Mouse (Mus musculus) adrenal gland, adult 8-10 months (tissue): ENCODE measurements around the gene Bmper. TPM values are rescaled to one million over a fixed set of nuclear protein-coding genes. Genes with fewer than 3 reads are reported as not detected.

Source experiments
- DNase-seq: peaks from one replicate; pipeline ENCODE4 v3.0.0; 2022
- total RNA-seq, 4 experiments: library from RNA; stranded (reverse); gene quantifications; 2 replicates each; pipeline ENCODE4 v1.2.4; 2022

Bmper gene
- total RNA-seq, 4 experiments from 2014 or later: 0.66 to 1.1 (median 0.75) TPM

- DNase-seq: no peak
These were observed 13.9 kb downstream of the Bmper start for GRCm38 (mm10) chr9:23236635-23237279.

DNA sequence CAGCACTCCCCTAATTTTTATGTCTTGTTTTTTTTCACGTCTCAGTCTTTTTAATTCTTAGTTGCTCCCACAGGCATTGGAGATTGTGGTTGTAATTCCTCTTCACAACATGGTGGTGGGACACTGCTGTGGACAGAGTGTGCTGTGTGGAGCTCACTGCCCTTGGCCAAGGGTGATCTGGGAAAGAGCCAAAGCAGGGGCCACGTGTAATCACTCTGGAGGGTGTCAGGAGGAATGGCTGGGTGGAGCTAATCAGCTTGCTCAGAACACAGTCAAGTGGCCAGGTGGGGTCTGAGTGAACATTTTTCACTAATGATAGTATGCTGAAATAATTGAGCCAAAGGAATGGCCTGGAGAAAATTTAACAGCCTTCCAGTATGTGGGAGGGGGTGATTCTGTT is 16.1 kb downstream of the Bmper start:
- no peak for DNase-seq

DNA sequence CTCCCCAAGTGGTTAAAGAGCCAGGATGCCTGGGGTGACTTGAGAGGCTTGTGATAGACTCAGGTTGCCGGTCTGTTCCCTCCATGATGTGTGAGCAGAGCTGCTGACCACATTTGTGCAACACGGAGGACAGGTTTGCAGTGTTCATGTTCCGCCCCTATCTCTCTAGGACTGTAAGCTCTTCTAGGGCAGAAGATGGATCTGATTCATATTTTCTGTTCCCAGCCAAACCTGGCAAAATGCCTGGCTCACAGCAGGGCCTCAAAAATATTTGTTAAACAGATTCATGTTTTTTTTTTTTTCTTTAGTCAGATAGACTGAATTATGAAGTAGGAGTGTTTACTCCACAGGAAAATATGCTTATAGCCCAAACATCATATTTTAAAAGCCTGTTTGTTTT is 20.0 kb downstream of the Bmper start:
- no peak for DNase-seq

- DNase-seq: no peak
These were observed 21.0 kb downstream of the Bmper start for GRCm38 (mm10) chr9:23243869-23244268.

GRCm38 (mm10) chr9:23246389-23246788 is 23.5 kb downstream of the Bmper start:
- no peak for DNase-seq

DNA sequence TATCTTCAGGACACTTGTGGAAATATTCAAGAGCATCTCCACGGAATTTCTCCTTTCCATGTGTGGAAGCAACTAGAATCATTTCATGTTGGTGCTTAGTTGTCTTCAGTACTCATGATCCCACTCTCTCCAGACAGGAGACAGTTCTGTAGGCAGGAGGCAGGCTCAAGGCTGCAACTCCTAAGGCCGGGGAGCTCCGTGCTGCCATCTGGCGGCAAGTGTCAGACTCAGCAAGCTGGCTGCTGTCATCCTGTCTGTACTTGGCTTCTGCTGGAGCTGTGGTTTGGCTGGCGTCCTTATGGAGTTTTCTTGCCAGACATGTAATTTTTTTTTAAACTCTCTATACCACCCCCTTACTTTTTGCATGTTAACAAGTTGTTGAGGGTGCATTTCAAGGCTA is 27.1 kb downstream of the Bmper start:
- DNase-seq: peak; percentile 67

DNA sequence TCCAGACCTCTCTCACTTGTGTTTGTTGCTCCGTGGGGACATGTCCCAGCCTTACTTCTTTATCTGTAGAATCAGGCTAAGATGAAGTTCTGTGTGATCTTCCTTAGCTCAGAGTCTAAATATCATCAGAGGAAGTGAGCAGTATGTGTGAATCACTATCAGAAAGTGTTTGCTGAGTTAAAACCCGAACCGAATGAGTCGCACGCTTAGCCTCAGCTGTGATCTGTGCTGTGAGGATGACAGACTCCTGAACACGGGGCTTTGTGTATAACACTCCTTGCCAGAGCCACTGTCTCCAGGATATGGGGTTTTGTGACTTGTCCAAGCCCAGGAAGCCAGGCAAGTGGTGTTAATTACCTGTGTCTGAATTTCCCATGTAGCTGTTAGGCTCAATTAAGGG is 28.1 kb downstream of the Bmper start:
- no peak for DNase-seq

- no peak for DNase-seq
These were observed 30.7 kb downstream of the Bmper start for GRCm38 (mm10) chr9:23253624-23254023.

GRCm38 (mm10) chr9:23254237-23255214 is 31.6 kb downstream of the Bmper start:
- no peak for DNase-seq

- DNase-seq: no peak
These were observed 33.0 kb downstream of the Bmper start for GRCm38 (mm10) chr9:23255841-23256240.

DNA sequence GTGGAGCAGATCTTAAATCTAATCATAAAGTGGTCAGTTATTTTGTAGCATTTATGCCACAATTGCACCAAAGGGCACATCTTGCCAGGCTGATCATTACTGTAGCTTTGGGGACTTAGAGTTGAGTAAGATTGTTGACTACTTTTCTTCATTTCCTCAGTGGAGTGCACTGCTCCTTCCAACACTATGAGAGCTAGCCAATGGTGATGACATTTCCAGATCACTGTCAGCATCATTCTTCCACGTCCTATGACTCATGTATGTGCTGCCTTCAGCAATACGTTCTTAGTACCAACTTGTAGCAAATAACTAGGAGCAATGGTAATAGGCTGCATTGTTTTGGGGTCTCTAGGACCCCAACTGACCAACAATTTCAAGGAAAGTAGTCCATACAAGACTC is 33.7 kb downstream of the Bmper start:
- no peak for DNase-seq

DNA sequence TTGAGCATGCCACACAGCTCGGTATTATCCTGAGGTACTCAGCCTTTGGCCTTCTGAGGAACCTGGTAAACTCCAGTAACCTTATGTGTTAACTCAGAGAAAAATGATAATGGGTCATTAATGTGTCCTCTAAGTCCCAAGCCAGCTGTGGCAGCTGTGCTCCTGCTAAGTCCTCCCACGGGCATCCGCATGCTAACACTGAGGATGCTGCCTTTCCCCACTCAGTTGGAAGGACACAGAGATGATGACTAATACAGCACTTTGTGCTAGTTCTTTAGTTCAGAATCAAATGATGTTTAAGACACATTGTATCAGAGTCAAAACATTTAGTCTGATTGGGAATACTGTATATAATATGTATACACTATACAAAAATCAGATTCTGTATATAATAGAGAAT is 39.0 kb downstream of the Bmper start:
- no peak for DNase-seq

GRCm38 (mm10) chr9:23262851-23263250 is 40.0 kb downstream of the Bmper start:
- DNase-seq: no peak

GRCm38 (mm10) chr9:23264471-23264870 is 41.6 kb downstream of the Bmper start:
- no peak for DNase-seq

DNA sequence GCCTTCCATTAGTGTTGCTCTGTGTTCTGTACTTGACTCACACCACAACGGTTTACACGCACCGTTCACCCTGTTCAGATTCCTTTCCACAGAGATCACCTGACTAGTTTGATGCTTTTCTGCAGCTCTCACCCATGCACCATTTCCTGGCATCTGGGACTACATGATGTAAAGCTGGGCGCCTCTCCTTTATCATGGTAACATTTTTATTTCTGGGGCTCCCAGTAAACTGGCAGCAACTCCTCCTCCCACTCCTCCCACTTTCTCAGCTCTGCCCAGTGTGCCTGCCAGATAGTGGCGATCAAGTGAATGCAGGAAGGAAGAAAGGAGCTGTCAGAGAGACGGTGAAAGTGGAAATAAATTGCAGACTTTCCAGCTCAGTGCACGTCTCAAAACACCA is 45.7 kb downstream of the Bmper start:
- DNase-seq: no peak

GRCm38 (mm10) chr9:23269087-23269486 is 46.2 kb downstream of the Bmper start:
- DNase-seq: no peak

GRCm38 (mm10) chr9:23276244-23276643 is 53.4 kb downstream of the Bmper start:
- no peak for DNase-seq

DNA sequence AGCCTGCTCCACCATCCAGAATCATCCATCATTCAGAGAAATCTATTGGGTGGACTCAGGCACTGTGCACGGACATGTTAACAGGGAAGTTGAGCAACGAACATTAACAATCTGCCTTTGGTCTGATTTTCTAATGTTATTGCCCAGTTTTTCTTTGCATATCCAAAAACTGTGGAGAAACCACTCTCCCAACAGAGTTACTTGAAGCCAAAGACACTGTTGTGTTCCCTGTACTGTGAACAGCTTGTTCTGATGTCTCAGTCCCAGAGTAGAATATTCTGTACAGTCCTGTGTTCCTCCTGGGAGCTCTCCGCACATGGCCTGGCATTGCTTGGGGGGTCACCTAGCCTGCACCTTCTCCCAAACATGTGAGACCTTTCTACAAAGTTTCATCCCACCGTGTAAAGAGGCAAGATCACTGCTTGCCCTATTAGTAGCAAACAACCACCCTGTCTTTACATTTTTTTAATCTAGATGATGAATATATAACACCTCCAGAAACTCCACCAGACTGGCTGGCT is 62.1 kb downstream of the Bmper start:
- DNase-seq: no peak

DNA sequence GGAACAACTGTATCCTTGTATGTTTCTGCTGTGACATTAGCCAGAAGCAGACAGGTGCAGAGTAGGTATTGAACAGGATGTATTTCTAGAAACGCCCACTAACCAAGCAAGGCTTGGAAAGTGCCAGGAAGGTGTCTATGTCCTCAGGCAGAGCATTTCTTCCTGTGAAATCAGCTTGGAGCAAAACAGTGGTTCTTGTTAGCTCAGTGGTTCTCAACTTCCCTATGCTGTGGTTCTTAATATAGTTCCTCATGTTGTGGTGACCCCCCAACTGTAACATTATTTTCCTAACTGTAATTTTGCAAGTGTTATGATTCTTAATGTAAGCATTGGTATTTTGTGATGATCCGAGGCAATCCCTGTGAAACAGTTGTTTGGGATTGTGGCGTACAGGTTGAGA is 70.7 kb downstream of the Bmper start:
- no peak for DNase-seq

- no peak for DNase-seq
These were observed 72.7 kb downstream of the Bmper start for GRCm38 (mm10) chr9:23295569-23295968.

- DNase-seq: no peak
These were observed 74.8 kb downstream of the Bmper start for GRCm38 (mm10) chr9:23297491-23298170.

GRCm38 (mm10) chr9:23300376-23300775 is 77.5 kb downstream of the Bmper start:
- no peak for DNase-seq

- no peak for DNase-seq
These were observed 82.8 kb downstream of the Bmper start for GRCm38 (mm10) chr9:23305681-23306080.
